Mouse (Mus musculus): ENCODE data around the gene Stam. TPM values are rescaled to one million over a fixed set of nuclear protein-coding genes. Genes with fewer than 3 reads are reported as not detected.

The Stam gene
- total RNA-seq, 2 experiments from 2014 or later: 108 to 110 TPM

- no peak for DNase-seq (ENCODE audit: low spot score in 2 of 2)
Observed at GRCm38 (mm10) chr2:14107673-14108072, 33.8 kb downstream of the Stam start.

- DNase-seq (ENCODE audit: low spot score in 2 of 2): no peak
Observed at GRCm38 (mm10) chr2:14126387-14126786, 52.5 kb downstream of the Stam start.

- no peak for DNase-seq (ENCODE audit: low spot score in 2 of 2)
Observed at GRCm38 (mm10) chr2:14127629-14128028, 53.7 kb downstream of the Stam start.

GRCm38 (mm10) chr2:14130641-14131339 lies 56.9 kb downstream of the Stam start:
- DNase-seq (ENCODE audit: low spot score in 2 of 2): no peak

GRCm38 (mm10) chr2:14132468-14133326 lies 58.8 kb downstream of the Stam start:
- DNase-seq (ENCODE audit: low spot score in 2 of 2): no peak

- no peak for DNase-seq (ENCODE audit: low spot score in 2 of 2)
Observed at GRCm38 (mm10) chr2:14136906-14137305, 63.0 kb downstream of the Stam start.

GRCm38 (mm10) chr2:14139590-14139989 lies 65.7 kb downstream of the Stam start:
- no peak for DNase-seq (ENCODE audit: low spot score in 2 of 2)

- no peak for DNase-seq (ENCODE audit: low spot score in 2 of 2)
Observed at GRCm38 (mm10) chr2:14140044-14140443, 66.1 kb downstream of the Stam start.

GRCm38 (mm10) chr2:14145311-14145710 lies 71.4 kb downstream of the Stam start:
- DNase-seq (ENCODE audit: low spot score in 2 of 2): no peak

- DNase-seq (ENCODE audit: low spot score in 2 of 2): no peak
Observed at GRCm38 (mm10) chr2:14146913-14147312, 73.0 kb downstream of the Stam start.

- DNase-seq (ENCODE audit: low spot score in 2 of 2): no peak
Observed at GRCm38 (mm10) chr2:14150829-14151228, 76.9 kb downstream of the Stam start.

- DNase-seq (ENCODE audit: low spot score in 2 of 2): no peak
Observed at GRCm38 (mm10) chr2:14151854-14152253, 78.0 kb downstream of the Stam start.

- DNase-seq (ENCODE audit: low spot score in 2 of 2): no peak
Observed at GRCm38 (mm10) chr2:14159047-14159446, 85.1 kb downstream of the Stam start.

GRCm38 (mm10) chr2:14159756-14160155 lies 85.9 kb downstream of the Stam start:
- DNase-seq (ENCODE audit: low spot score in 2 of 2): no peak

- DNase-seq (ENCODE audit: low spot score in 2 of 2): no peak
Observed at GRCm38 (mm10) chr2:14164459-14165030, 90.6 kb downstream of the Stam start.

GRCm38 (mm10) chr2:14165066-14165465 lies 91.2 kb downstream of the Stam start:
- no peak for DNase-seq (ENCODE audit: low spot score in 2 of 2)

GRCm38 (mm10) chr2:14165618-14166344 lies 91.9 kb downstream of the Stam start:
- no peak for DNase-seq (ENCODE audit: low spot score in 2 of 2)

- no peak for DNase-seq (ENCODE audit: low spot score in 2 of 2)
Observed at GRCm38 (mm10) chr2:14167721-14168120, 93.8 kb downstream of the Stam start.

GRCm38 (mm10) chr2:14174334-14174733 lies 100.4 kb downstream of the Stam start, which contains the start of gene Tmem236:
Gene Tmem236 (plus strand): TSS chr2:14174523.
- no peak for DNase-seq (ENCODE audit: low spot score in 2 of 2)

- no peak for DNase-seq (ENCODE audit: low spot score in 2 of 2)
Observed at GRCm38 (mm10) chr2:14176460-14177193, 102.7 kb downstream of the Stam start.

- DNase-seq (ENCODE audit: low spot score in 2 of 2): no peak
Observed at GRCm38 (mm10) chr2:14184375-14184774, 110.5 kb downstream of the Stam start.

Data from layer of hippocampus, postnatal 10 days (tissue).